Mouse (Mus musculus) limb, embryonic 12.5 days (tissue): ENCODE data around the gene Art5. TPM values are rescaled to one million over a fixed set of nuclear protein-coding genes. Genes with fewer than 3 reads are reported as not detected.
"Not testable (repeated sequence)": the region's sequence is repeated elsewhere in the genome, so short reads cannot be mapped to it uniquely, and the experiment has no call there.

Experiments used
- ATAC-seq: fragments of 200-750 bp; cut with Nextera tagmentation; 2 replicates; pipeline ENCODE4 v1.8.0; 2017; ENCODE audit warnings: low read depth, moderate TSS enrichment; ENCODE audit not compliant: insufficient number of reproducible peaks, insufficient read depth, low FRiP score, low TSS enrichment
- H3K27ac ChIP-seq: fragments of 300-500 bp; sonication (generic); 2 replicates; pipeline ENCODE4 v1.5.1; 2016; ENCODE audit warnings: mild to moderate bottlenecking, moderate library complexity
- H3K27me3 ChIP-seq: fragments of 300-500 bp; sonication (generic); 2 replicates; pipeline ENCODE4 v1.6.1; 2016; ENCODE audit warnings: mild to moderate bottlenecking, moderate library complexity
- H3K36me3 ChIP-seq: fragments of 300-500 bp; sonication (generic); 2 replicates; pipeline ENCODE4 v1.6.1; 2016; ENCODE audit warnings: mild to moderate bottlenecking, moderate library complexity
- H3K4me1 ChIP-seq: fragments of 300-500 bp; sonication (generic); replicated peaks from 2 replicates; pipeline ENCODE4 v1.6.1; 2016
- H3K4me2 ChIP-seq: fragments of 300-500 bp; sonication (generic); 2 replicates; pipeline ENCODE4 v1.6.1; 2016; ENCODE audit warnings: mild to moderate bottlenecking, moderate library complexity
- H3K4me3 ChIP-seq: fragments of 300-500 bp; sonication (generic); replicated peaks from 2 replicates; pipeline ENCODE4 v1.5.1; 2016; ENCODE audit warnings: mild to moderate bottlenecking
- H3K9ac ChIP-seq: fragments of 300-500 bp; sonication (generic); replicated peaks from 2 replicates; pipeline ENCODE4 v1.6.1; 2016; ENCODE audit warnings: mild to moderate bottlenecking, moderate library complexity
- H3K9me3 ChIP-seq: fragments of 300-500 bp; sonication (generic); 2 replicates; pipeline ENCODE4 v1.6.1; 2016; ENCODE audit warnings: mild to moderate bottlenecking, moderate library complexity
- WGBS: fragments of 180-500 bp; shearing (Covaris S2); methylation state at CpG from one replicate; pipeline ENCODE4 v1.1.7; 2016; 5-methylcytosine and 5-hydroxymethylcytosine counted together
- polyA plus RNA-seq: library from polyadenylated mRNA; unstranded; fragments of >200 nt; fragmentation: Nextera tagmentation; extraction: Ambion mirVana; gene quantifications from 2 replicates; pipeline ENCODE4 v1.2.1, GENCODE M21; 2016

Gene Art5
- polyA plus RNA-seq, 1 experiment from 2014 or later: 5.1 TPM

- no peak overlapping the region for H3K4me3 ChIP-seq
- no peak overlapping the region for H3K9ac ChIP-seq
- H3K4me2 ChIP-seq: no peak overlapping the region
- H3K27me3 ChIP-seq: no peaks in the 10 kb centered on the region
- no peak overlapping the region for H3K27ac ChIP-seq
- 95% methylated on average over 5 of the region's 5 CpGs for WGBS
- H3K36me3 ChIP-seq: peaks cover 97% of the 10 kb centered on the region
- H3K9me3 ChIP-seq: no peaks in the 10 kb centered on the region
- no peaks in the 10 kb centered on the region for H3K4me1 ChIP-seq
- ATAC-seq: no peak
Observed at GRCm38 (mm10) chr7:102081784-102082183, 27.5 kb downstream of the Art5 start.

- H3K27ac ChIP-seq: no peak overlapping the region
- no peak for ATAC-seq
- WGBS: 88% methylated on average over 8 of the region's 8 CpGs
Observed at GRCm38 (mm10) chr7:102080311-102080710, 29.0 kb downstream of the Art5 start.

GRCm38 (mm10) chr7:102078517-102078916 lies 30.8 kb downstream of the Art5 start:
- Histone ChIP-seq H3K9ac (no peak overlapping the region), H3K27ac (no peak overlapping the region), H3K9me3 (no peaks in the 10 kb centered on the region), H3K4me1 (no peaks in the 10 kb centered on the region), H3K36me3 (peaks cover 96% of the 10 kb centered on the region), H3K4me3 (no peak overlapping the region), H3K27me3 (no peaks in the 10 kb centered on the region), H3K4me2 (no peak overlapping the region)
- 79% methylated on average over 7 of the region's 7 CpGs for WGBS
- ATAC-seq: no peak

More at GRCm38 (mm10) chr7:102080311-102080710, 29.0 kb downstream of the Art5 start:
- H3K9ac ChIP-seq: no peak overlapping the region
- peaks cover 96% of the 10 kb centered on the region for H3K36me3 ChIP-seq
- no peak overlapping the region for H3K4me2 ChIP-seq
- H3K9me3 ChIP-seq: no peaks in the 10 kb centered on the region
- no peak overlapping the region for H3K4me3 ChIP-seq
- H3K4me1 ChIP-seq: no peaks in the 10 kb centered on the region
- no peaks in the 10 kb centered on the region for H3K27me3 ChIP-seq

GRCm38 (mm10) chr7:102076714-102077296 lies 32.5 kb downstream of the Art5 start:
- peaks cover 96% of the 10 kb centered on the region for H3K36me3 ChIP-seq
- ATAC-seq: no peak
- WGBS: 82% methylated on average over 5 of the region's 7 CpGs

GRCm38 (mm10) chr7:102066363-102066762 lies 42.9 kb downstream of the Art5 start:
- H3K27me3 ChIP-seq: no peaks in the 10 kb centered on the region
- peaks cover 18% of the 10 kb centered on the region for H3K4me1 ChIP-seq
- peaks cover 16% of the 10 kb centered on the region for H3K36me3 ChIP-seq
- H3K9me3 ChIP-seq: no peaks in the 10 kb centered on the region
- ATAC-seq: no peak
- H3K4me2 ChIP-seq: peak overlapping the region; percentile 68
- no peak overlapping the region for H3K27ac ChIP-seq
- WGBS: 80% methylated on average over 6 of the region's 6 CpGs
- peak overlapping the region; percentile 70 for H3K4me3 ChIP-seq
- H3K9ac ChIP-seq: peak overlapping the region; percentile 63

More at GRCm38 (mm10) chr7:102076714-102077296, 32.5 kb downstream of the Art5 start:
- Histone ChIP-seq H3K9me3 (no peaks in the 10 kb centered on the region), H3K4me1 (no peaks in the 10 kb centered on the region), H3K27me3 (no peaks in the 10 kb centered on the region), H3K27ac (no peak overlapping the region), H3K9ac (no peak overlapping the region), H3K4me2 (no peak overlapping the region), H3K4me3 (no peak overlapping the region)

GRCm38 (mm10) chr7:102065046-102065891 lies 44.0 kb downstream of the Art5 start, which contains the start of the genes Rnf121, Xndc1 and Xntrpc:
Gene Rnf121, minus strand, starts transcription at chr7:102065469.
Gene Xndc1, plus strand, starts transcription at chr7:102065511.
Gene Xntrpc, plus strand, starts transcription at chr7:102065713.
- no peaks in the 10 kb centered on the region for H3K27me3 ChIP-seq
- H3K4me2 ChIP-seq: peak within 1 kb of the TSS; percentile 68
- peak within 1 kb of the TSS; percentile 63 for H3K9ac ChIP-seq
- peaks cover 18% of the 10 kb centered on the region for H3K4me1 ChIP-seq
- H3K27ac ChIP-seq: peak within 1 kb of the TSS; percentile 84
- H3K9me3 ChIP-seq: no peaks in the 10 kb centered on the region
- 0 out of 2 replicates have a peak, but pooled peaks cover 8% of the 10 kb centered on the region for H3K36me3 ChIP-seq
- peak; percentile 98 for ATAC-seq
- WGBS: under 1% methylated on average over 56 of the region's 56 CpGs
- peak within 1 kb of the TSS; percentile 70 for H3K4me3 ChIP-seq

GRCm38 (mm10) chr7:102064655-102065045 lies 44.6 kb downstream of the Art5 start:
- Histone ChIP-seq H3K36me3 (peaks cover 9% of the 10 kb centered on the region), H3K27me3 (no peaks in the 10 kb centered on the region), H3K4me2 (peak overlapping the region; percentile 68), H3K4me3 (peak overlapping the region; percentile 70), H3K9me3 (no peaks in the 10 kb centered on the region), H3K9ac (peak overlapping the region; percentile 63), H3K4me1 (peaks cover 18% of the 10 kb centered on the region), H3K27ac (peak overlapping the region; percentile 84; the same call in 1 of the 2 replicates)
- peak; percentile 20; the same call in 1 of the 2 replicates for ATAC-seq
- 0% methylated on average over 9 of the region's 9 CpGs for WGBS

- Histone ChIP-seq H3K27me3 (no peaks in the 10 kb centered on the region), H3K27ac (no peak overlapping the region), H3K4me3 (peak overlapping the region; percentile 70), H3K36me3 (peaks cover 17% of the 10 kb centered on the region), H3K9me3 (no peaks in the 10 kb centered on the region), H3K9ac (no peak overlapping the region), H3K4me2 (peak overlapping the region; percentile 68), H3K4me1 (peaks cover 18% of the 10 kb centered on the region)
- 86% methylated on average over 9 of the region's 9 CpGs for WGBS
- ATAC-seq: no peak
Observed at GRCm38 (mm10) chr7:102063891-102064290, 45.4 kb downstream of the Art5 start.

- Histone ChIP-seq H3K4me1 (peaks cover 18% of the 10 kb centered on the region), H3K4me2 (no peak overlapping the region), H3K27me3 (no peaks in the 10 kb centered on the region), H3K9ac (no peak overlapping the region), H3K36me3 (peaks cover 28% of the 10 kb centered on the region), H3K4me3 (no peak overlapping the region), H3K9me3 (no peaks in the 10 kb centered on the region), H3K27ac (no peak overlapping the region)
- no peak for ATAC-seq
- 90% methylated on average over 1 of the region's 1 CpGs for WGBS
Observed at GRCm38 (mm10) chr7:102062203-102062602, 47.1 kb downstream of the Art5 start.

GRCm38 (mm10) chr7:102061353-102061752 lies 47.9 kb downstream of the Art5 start:
- H3K9me3 ChIP-seq: no peaks in the 10 kb centered on the region
- H3K4me2 ChIP-seq: no peak overlapping the region
- no peaks in the 10 kb centered on the region for H3K27me3 ChIP-seq
- WGBS: 88% methylated on average over 3 of the region's 3 CpGs
- H3K9ac ChIP-seq: no peak overlapping the region
- peaks cover 13% of the 10 kb centered on the region for H3K4me1 ChIP-seq
- no peak overlapping the region for H3K4me3 ChIP-seq
- H3K36me3 ChIP-seq: peaks cover 34% of the 10 kb centered on the region
- H3K27ac ChIP-seq: no peak overlapping the region
- ATAC-seq: no peak

GRCm38 (mm10) chr7:102048524-102048923 lies 60.8 kb downstream of the Art5 start:
- not testable (repeated sequence) for H3K27me3 ChIP-seq, H3K27ac ChIP-seq, H3K9ac ChIP-seq, H3K9me3 ChIP-seq, H3K4me3 ChIP-seq, ATAC-seq, H3K4me2 ChIP-seq
- Histone ChIP-seq H3K36me3 (peaks cover 33% of the 10 kb centered on the region), H3K4me1 (peaks cover 13% of the 10 kb centered on the region)
